Mouse (Mus musculus) limb, embryonic 11.5 days (tissue): ENCODE data around the gene Tram1l1. TPM values are rescaled to one million over a fixed set of nuclear protein-coding genes. Genes with fewer than 3 reads are reported as not detected.

Experiments
- ATAC-seq: fragments of 200-750 bp; cut with Nextera tagmentation; 2 replicates; pipeline ENCODE4 v1.8.0; 2017; ENCODE audit warnings: low read depth; ENCODE audit not compliant: insufficient number of reproducible peaks, low FRiP score, low TSS enrichment
- DNase-seq: peaks from one replicate; pipeline ENCODE4 v3.0.0-alpha.2; 2015; ENCODE audit warnings: low spot score
- H3K27ac ChIP-seq: fragments of 300-500 bp; sonication (generic); replicated peaks from 2 replicates; pipeline ENCODE4 v1.5.1; 2014; ENCODE audit warnings: low read depth, mild to moderate bottlenecking, low read length
- H3K27me3 ChIP-seq: fragments of 300-500 bp; sonication (generic); 2 replicates; pipeline ENCODE4 v1.6.1; 2014; ENCODE audit warnings: mild to moderate bottlenecking, low read length, mixed read lengths; ENCODE audit not compliant: control insufficient read depth, insufficient read depth
- H3K36me3 ChIP-seq: fragments of 300-500 bp; sonication (generic); 2 replicates; pipeline ENCODE4 v1.6.1; 2014; ENCODE audit warnings: mild to moderate bottlenecking, low read length, moderate library complexity, mixed read lengths; ENCODE audit not compliant: control insufficient read depth, insufficient read depth
- H3K4me1 ChIP-seq: fragments of 300-500 bp; sonication (generic); 2 replicates; pipeline ENCODE4 v1.6.1; 2014; ENCODE audit warnings: low read length, mixed read lengths; ENCODE audit not compliant: control insufficient read depth, insufficient read depth
- H3K4me2 ChIP-seq: fragments of 300-500 bp; sonication (generic); 2 replicates; pipeline ENCODE4 v1.6.1; 2014; ENCODE audit warnings: low read depth, mild to moderate bottlenecking, moderate library complexity; ENCODE audit not compliant: severe bottlenecking
- H3K4me3 ChIP-seq: fragments of 300-500 bp; sonication (generic); 2 replicates; pipeline ENCODE4 v1.5.1; 2014; ENCODE audit warnings: low read depth, low read length
- H3K9ac ChIP-seq: fragments of 300-500 bp; sonication (generic); 2 replicates; pipeline ENCODE4 v1.6.1; 2014; ENCODE audit warnings: mild to moderate bottlenecking, low read length
- H3K9me3 ChIP-seq: fragments of 300-500 bp; sonication (generic); 2 replicates; pipeline ENCODE4 v1.6.1; 2016; ENCODE audit warnings: low read length; ENCODE audit not compliant: control insufficient read depth
- WGBS: fragments of 180-500 bp; shearing (Covaris S2); extraction: QIAGEN DNeasy Blood & Tissue Kit; methylation state at CpG from one replicate; pipeline ENCODE4 v1.1.7; 2014; 5-methylcytosine and 5-hydroxymethylcytosine counted together
- polyA plus RNA-seq: library from polyadenylated mRNA; unstranded; fragments of >200 nt; fragmentation: Nextera tagmentation; extraction: Ambion mirVana; gene quantifications from 2 replicates; pipeline ENCODE4 v1.2.1, GENCODE M21; 2014

Gene Tram1l1
- polyA plus RNA-seq, 1 experiment from 2014 or later: 11.4 TPM

GRCm38 (mm10) chr3:124346445-124346844, 25.8 kb downstream of the Tram1l1 start:
- DNase-seq: no peak
- no peaks in the 10 kb centered on the region for H3K4me1 ChIP-seq
- H3K27ac ChIP-seq: no peak overlapping the region
- no peak overlapping the region for H3K9ac ChIP-seq
- no peaks in the 10 kb centered on the region for H3K9me3 ChIP-seq
- no peak for ATAC-seq
- no peak overlapping the region for H3K4me2 ChIP-seq
- no peak overlapping the region for H3K4me3 ChIP-seq
- no peaks in the 10 kb centered on the region for H3K36me3 ChIP-seq
- no peaks in the 10 kb centered on the region for H3K27me3 ChIP-seq

GRCm38 (mm10) chr3:124357533-124357932, 36.9 kb downstream of the Tram1l1 start:
- WGBS: 92% methylated on average over 3 of the region's 3 CpGs
- H3K36me3 ChIP-seq: no peaks in the 10 kb centered on the region
- ATAC-seq: no peak

GRCm38 (mm10) chr3:124372031-124372430, 51.4 kb downstream of the Tram1l1 start:
- ATAC-seq (no peak), DNase-seq (no peak)
- Histone ChIP-seq H3K36me3 (no peaks in the 10 kb centered on the region), H3K4me3 (no peak overlapping the region), H3K9me3 (no peaks in the 10 kb centered on the region), H3K4me2 (no peak overlapping the region), H3K27me3 (no peaks in the 10 kb centered on the region), H3K4me1 (no peaks in the 10 kb centered on the region), H3K27ac (no peak overlapping the region), H3K9ac (no peak overlapping the region)
- 90% methylated on average over 2 of the region's 2 CpGs for WGBS

More at GRCm38 (mm10) chr3:124357533-124357932, 36.9 kb downstream of the Tram1l1 start:
- no peaks in the 10 kb centered on the region for H3K27me3 ChIP-seq
- DNase-seq: no peak
- no peak overlapping the region for H3K4me2 ChIP-seq
- H3K4me1 ChIP-seq: no peaks in the 10 kb centered on the region
- no peak overlapping the region for H3K9ac ChIP-seq
- no peak overlapping the region for H3K4me3 ChIP-seq
- no peaks in the 10 kb centered on the region for H3K9me3 ChIP-seq
- H3K27ac ChIP-seq: no peak overlapping the region

Other genes with a start within 250 kb of the Tram1l1 start
- gene 1700006A11Rik, start 105.2 kb downstream of the Tram1l1 start, polyA plus RNA-seq: not detected in 2 replicates